Mouse (Mus musculus): Measurements from ENCODE around the gene Omp.

DNA sequence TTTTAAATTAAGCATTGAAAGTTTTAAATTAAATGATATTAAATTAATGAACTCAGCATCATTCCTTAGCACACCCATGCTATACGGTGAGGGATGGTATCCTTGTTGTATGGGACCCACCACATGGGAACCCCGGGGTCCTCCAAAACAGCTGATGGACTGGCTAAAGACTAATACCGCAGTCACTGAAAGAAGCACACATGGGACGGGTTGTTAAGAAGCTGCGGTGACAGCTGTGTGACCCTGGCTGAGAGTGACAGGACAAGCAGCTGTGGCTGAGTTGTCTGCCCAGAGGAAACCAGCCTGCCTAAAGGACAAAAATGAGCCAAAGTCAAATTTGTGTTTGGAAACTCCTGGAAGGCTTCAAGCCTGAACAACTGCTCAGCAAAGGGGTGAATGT lies 8.6 kb upstream of the Omp start:
- TF ChIP-seq CTCF (IDR thresholded peaks at IDR 0.05; ENCODE audit: insufficient read depth, low read depth, low read length) (no peak), POLR2A (IDR thresholded peaks at IDR 0.05; ENCODE audit: insufficient read depth, low read depth, low read length) (no peak)

All from olfactory bulb, adult 2 months (tissue).